Mouse (Mus musculus) MEL (cell line): ENCODE measurements around the gene Rhog. TPM values are rescaled to one million over a fixed set of nuclear protein-coding genes. Genes with fewer than 3 reads are reported as not detected.

Source experiments
- DNase-seq: peaks from one replicate; pipeline ENCODE4 v3.0.0; 2011; ENCODE audit warnings: low read depth, low spot score
- H3K27ac ChIP-seq: 2 replicates; pipeline ENCODE4 v1.5.1; 2012; ENCODE audit warnings: low read depth, mild to moderate bottlenecking, control low read depth, low read length, moderate library complexity; ENCODE audit not compliant: control insufficient read depth
- H3K27me3 ChIP-seq, 2 experiments: fragments of 150-350 bp in 1 of 2; sonication (generic) in 1 of 2; 2 replicates each; pipeline ENCODE4 v1.6.1; 2012; ENCODE audit warnings: low read length in 2 of 2, mild to moderate bottlenecking in 2 of 2, improper control_type of control experiment in 1 of 2, moderate library complexity in 1 of 2; ENCODE audit not compliant: insufficient read depth in 2 of 2, control insufficient read depth in 1 of 2
- H3K36me3 ChIP-seq, 2 experiments: 2 replicates each; pipeline ENCODE4 v1.6.1; 2012 to 2014; ENCODE audit warnings: low read length in 2 of 2, improper control_type of control experiment in 1 of 2, inconsistent platforms in 1 of 2, mild to moderate bottlenecking in 1 of 2; ENCODE audit not compliant: insufficient read depth in 2 of 2, control insufficient read depth in 1 of 2
- H3K4me1 ChIP-seq, 2 experiments: fragments of 150-350 bp in 1 of 2; sonication (generic) in 1 of 2; 2 replicates each; pipeline ENCODE4 v1.6.1; 2012; ENCODE audit warnings: low read length in 2 of 2, improper control_type of control experiment in 1 of 2, mild to moderate bottlenecking in 1 of 2; ENCODE audit not compliant: insufficient read depth in 2 of 2, control insufficient read depth in 1 of 2
- H3K4me3 ChIP-seq, 2 experiments: fragments of 150-350 bp in 1 of 2; sonication (generic) in 1 of 2; 2 replicates each; pipeline ENCODE4 v1.5.1; 2012; ENCODE audit warnings: low read depth in 2 of 2, low read length in 2 of 2, mild to moderate bottlenecking in 2 of 2, moderate library complexity in 2 of 2, control low read depth in 1 of 2, improper control_type of control experiment in 1 of 2; ENCODE audit not compliant: control insufficient read depth in 1 of 2, insufficient read depth in 1 of 2
- H3K79me2 ChIP-seq: 2 replicates; pipeline ENCODE4 v1.6.1; 2012; ENCODE audit warnings: mild to moderate bottlenecking, low read length, moderate library complexity; ENCODE audit not compliant: control insufficient read depth, poor library complexity, insufficient read depth
- H3K9ac ChIP-seq: 2 replicates; pipeline ENCODE4 v1.6.1; 2012; ENCODE audit warnings: low read depth, mild to moderate bottlenecking, control low read depth, low read length, moderate library complexity; ENCODE audit not compliant: control insufficient read depth, poor library complexity, severe bottlenecking
- H3K9me3 ChIP-seq: fragments of 150-350 bp; sonication (generic); replicated peaks from 2 replicates; pipeline ENCODE4 v1.6.1; 2012; ENCODE audit warnings: mild to moderate bottlenecking, low read length, improper control_type of control experiment, moderate library complexity; ENCODE audit not compliant: insufficient read depth
- BHLHE40 ChIP-seq: IDR thresholded peaks from 2 replicates; pipeline ENCODE4 v1.6.1; 2012; ENCODE audit warnings: low read depth, mild to moderate bottlenecking, inconsistent platforms, low read length, improper control_type of control experiment, borderline replicate concordance
- CHD1 ChIP-seq: IDR thresholded peaks from 2 replicates; pipeline ENCODE4 v1.6.1; 2012; ENCODE audit warnings: low read depth, mild to moderate bottlenecking, inconsistent platforms, low read length, improper control_type of control experiment
- CHD2 ChIP-seq: IDR thresholded peaks from 2 replicates; pipeline ENCODE4 v1.6.1; 2011; ENCODE audit warnings: low read length, improper control_type of control experiment
- CTCF ChIP-seq, 3 experiments: IDR thresholded peaks in 2 of 3; conservative IDR thresholded peaks in 1 of 3; 2 replicates each; pipeline ENCODE4 v1.5.1; 2011 to 2012; ENCODE audit warnings: low read length in 3 of 3, low read depth in 2 of 3, mild to moderate bottlenecking in 2 of 3, improper control_type of control experiment in 1 of 3, inconsistent platforms in 1 of 3, mixed read lengths in 1 of 3, moderate library complexity in 1 of 3; ENCODE audit not compliant: control insufficient read depth in 1 of 3, insufficient read depth in 1 of 3, poor library complexity in 1 of 3, severe bottlenecking in 1 of 3
- E2F4 ChIP-seq: IDR thresholded peaks from 2 replicates; pipeline ENCODE4 v1.6.1; 2011; ENCODE audit warnings: low read depth, low read length, improper control_type of control experiment, borderline replicate concordance
- ELF1 ChIP-seq: IDR thresholded peaks from 2 replicates; pipeline ENCODE4 v1.6.1; 2014; ENCODE audit warnings: low read depth, mild to moderate bottlenecking, inconsistent platforms, low read length, improper control_type of control experiment, moderate library complexity
- EP300 ChIP-seq, 2 experiments: IDR thresholded peaks; 2 replicates each; pipeline ENCODE4 v1.6.1; 2011; ENCODE audit warnings: improper control_type of control experiment in 2 of 2, low read length in 2 of 2, low read depth in 1 of 2, mild to moderate bottlenecking in 1 of 2
- ETS1 ChIP-seq: IDR thresholded peaks from 2 replicates; pipeline ENCODE4 v1.6.1; 2012; ENCODE audit warnings: low read depth, mild to moderate bottlenecking, inconsistent platforms, low read length, improper control_type of control experiment, moderate library complexity
- GABPA ChIP-seq: IDR thresholded peaks from 2 replicates; pipeline ENCODE4 v1.6.1; 2012; ENCODE audit warnings: low read depth, mild to moderate bottlenecking, inconsistent platforms, low read length, improper control_type of control experiment, moderate library complexity
- GATA1 ChIP-seq: IDR thresholded peaks from 2 replicates; pipeline ENCODE4 v1.6.1; 2011; ENCODE audit warnings: low read depth, low read length, improper control_type of control experiment
- HCFC1 ChIP-seq: IDR thresholded peaks from 2 replicates; pipeline ENCODE4 v1.6.1; 2012; ENCODE audit warnings: low read depth, mild to moderate bottlenecking, inconsistent platforms, low read length, improper control_type of control experiment, moderate library complexity
- JUND ChIP-seq: IDR thresholded peaks from 2 replicates; pipeline ENCODE4 v1.6.1; 2011; ENCODE audit warnings: low read depth, mild to moderate bottlenecking, improper control_type of control experiment, low read length
- KAT2A ChIP-seq: conservative IDR thresholded peaks from 2 replicates; pipeline ENCODE4 v1.6.1; 2012; ENCODE audit warnings: low read depth, low read length, improper control_type of control experiment, inconsistent platforms
- MAFK ChIP-seq: IDR thresholded peaks from 2 replicates; pipeline ENCODE4 v1.6.1; 2011; ENCODE audit warnings: low read depth, mild to moderate bottlenecking, low read length, improper control_type of control experiment, borderline replicate concordance
- MAX ChIP-seq: IDR thresholded peaks from 2 replicates; pipeline ENCODE4 v1.6.1; 2011; ENCODE audit warnings: low read length, improper control_type of control experiment
- MAZ ChIP-seq: IDR thresholded peaks from 2 replicates; pipeline ENCODE4 v1.6.1; 2012; ENCODE audit warnings: low read depth, mild to moderate bottlenecking, inconsistent platforms, low read length, improper control_type of control experiment
- MEF2A ChIP-seq: IDR thresholded peaks from 2 replicates; pipeline ENCODE4 v1.6.1; 2014; ENCODE audit warnings: low read depth, mild to moderate bottlenecking, inconsistent platforms, low read length, improper control_type of control experiment; ENCODE audit not compliant: poor library complexity, insufficient replicate concordance, severe bottlenecking; ENCODE audit errors: extremely low read depth
- MYB ChIP-seq: IDR thresholded peaks from 2 replicates; pipeline ENCODE4 v1.6.1; 2011; ENCODE audit warnings: mild to moderate bottlenecking, low read depth, low read length, improper control_type of control experiment
- MYC ChIP-seq: IDR thresholded peaks from 2 replicates; pipeline ENCODE4 v1.6.1; 2011; ENCODE audit warnings: low read depth, mild to moderate bottlenecking, low read length, improper control_type of control experiment, moderate library complexity
- NELFE ChIP-seq: IDR thresholded peaks from 2 replicates; pipeline ENCODE4 v1.6.1; 2011; ENCODE audit warnings: low read depth, low read length, improper control_type of control experiment
- NRF1 ChIP-seq: IDR thresholded peaks from 2 replicates; pipeline ENCODE4 v1.6.1; 2014; ENCODE audit warnings: low read depth, mild to moderate bottlenecking, inconsistent platforms, low read length, improper control_type of control experiment, moderate library complexity; ENCODE audit not compliant: poor library complexity, insufficient read depth, severe bottlenecking
- POLR2A ChIP-seq, 2 experiments: IDR thresholded peaks; 2 replicates each; pipeline ENCODE4 v1.6.1; 2011 to 2012; ENCODE audit warnings: low read length in 2 of 2, mild to moderate bottlenecking in 2 of 2, control low read depth in 1 of 2, improper control_type of control experiment in 1 of 2, low read depth in 1 of 2, moderate library complexity in 1 of 2; ENCODE audit not compliant: control insufficient read depth in 1 of 2, insufficient read depth in 1 of 2, poor library complexity in 1 of 2
- POLR2AphosphoS5 ChIP-seq: IDR thresholded peaks from 2 replicates; pipeline ENCODE4 v1.6.1; 2012; ENCODE audit warnings: low read depth, borderline replicate concordance, mild to moderate bottlenecking, inconsistent platforms, low read length, moderate library complexity, mixed read lengths
- RAD21 ChIP-seq: IDR thresholded peaks from 2 replicates; pipeline ENCODE4 v1.6.1; 2011; ENCODE audit warnings: mild to moderate bottlenecking, low read depth, low read length, improper control_type of control experiment
- RCOR1 ChIP-seq: IDR thresholded peaks from 2 replicates; pipeline ENCODE4 v1.6.1; 2012; ENCODE audit warnings: low read depth, mild to moderate bottlenecking, inconsistent platforms, low read length, improper control_type of control experiment
- SIN3A ChIP-seq: IDR thresholded peaks from 2 replicates; pipeline ENCODE4 v1.6.1; 2012; ENCODE audit warnings: low read length, improper control_type of control experiment, inconsistent platforms
- SMC3 ChIP-seq: IDR thresholded peaks from 2 replicates; pipeline ENCODE4 v1.6.1; 2011; ENCODE audit warnings: low read depth, low read length, improper control_type of control experiment
- TAL1 ChIP-seq: IDR thresholded peaks from 2 replicates; pipeline ENCODE4 v1.6.1; 2012; ENCODE audit warnings: mild to moderate bottlenecking, inconsistent platforms, low read length, moderate library complexity, mixed read lengths
- TBP ChIP-seq: IDR thresholded peaks from 2 replicates; pipeline ENCODE4 v1.8.0; 2011; ENCODE audit warnings: low read depth, low read length, improper control_type of control experiment
- TCF12 ChIP-seq: IDR thresholded peaks from 2 replicates; pipeline ENCODE4 v1.6.1; 2014; ENCODE audit warnings: low read depth, mild to moderate bottlenecking, inconsistent platforms, low read length, improper control_type of control experiment, moderate library complexity
- UBTF ChIP-seq: IDR thresholded peaks from 2 replicates; pipeline ENCODE4 v1.6.1; 2012; ENCODE audit warnings: low read depth, mild to moderate bottlenecking, inconsistent platforms, low read length, improper control_type of control experiment, moderate library complexity, borderline replicate concordance; ENCODE audit not compliant: insufficient read depth
- USF1 ChIP-seq: IDR thresholded peaks from 2 replicates; pipeline ENCODE4 v1.6.1; 2014; ENCODE audit warnings: low read depth, mild to moderate bottlenecking, inconsistent platforms, low read length, improper control_type of control experiment, moderate library complexity
- USF2 ChIP-seq, 2 experiments: IDR thresholded peaks; 2 replicates each; pipeline ENCODE4 v1.6.1; 2011 to 2012; ENCODE audit warnings: improper control_type of control experiment in 2 of 2, low read length in 2 of 2, borderline replicate concordance in 1 of 2, inconsistent platforms in 1 of 2, low read depth in 1 of 2, mild to moderate bottlenecking in 1 of 2; ENCODE audit not compliant: insufficient read depth in 1 of 2
- ZC3H11A ChIP-seq: IDR thresholded peaks from 2 replicates; pipeline ENCODE4 v1.6.1; 2012; ENCODE audit warnings: low read depth, mild to moderate bottlenecking, inconsistent platforms, low read length, improper control_type of control experiment
- ZKSCAN1 ChIP-seq: IDR thresholded peaks from 2 replicates; pipeline ENCODE4 v1.6.1; 2012; ENCODE audit warnings: low read depth, mild to moderate bottlenecking, inconsistent platforms, low read length, improper control_type of control experiment, moderate library complexity
- ZMIZ1 ChIP-seq: IDR thresholded peaks from 2 replicates; pipeline ENCODE4 v1.6.1; 2012; ENCODE audit warnings: low read depth, mild to moderate bottlenecking, inconsistent platforms, low read length, improper control_type of control experiment, moderate library complexity
- ZNF384 ChIP-seq: IDR thresholded peaks from 2 replicates; pipeline ENCODE4 v1.6.1; 2012; ENCODE audit warnings: low read depth, mild to moderate bottlenecking, inconsistent platforms, low read length, improper control_type of control experiment
- polyA plus RNA-seq, 2 experiments: library from polyadenylated mRNA; stranded (reverse) in 1 of 2; unstranded in 1 of 2; fragments of >175 nt in 1 of 2; fragments of >200 nt in 1 of 2; gene quantifications; 2 replicates each; pipeline versions ENCODE4 v1.2.1 to v1.2.4; 2012; ENCODE audit warnings: low replicate concordance in 2 of 2, low read depth in 1 of 2; ENCODE audit not compliant: insufficient read length in 2 of 2, insufficient read depth in 1 of 2, missing spikeins in 1 of 2
- total RNA-seq: library from RNA; depleted of rRNA; stranded (reverse); fragments of 300-350 nt; gene quantifications from 2 replicates; pipeline ENCODE4 v1.2.3, GENCODE M21; 2012

Gene Rhog
- total and polyA plus RNA-seq, 3 experiments = 24.1 to 425 (median 347) TPM

DNA sequence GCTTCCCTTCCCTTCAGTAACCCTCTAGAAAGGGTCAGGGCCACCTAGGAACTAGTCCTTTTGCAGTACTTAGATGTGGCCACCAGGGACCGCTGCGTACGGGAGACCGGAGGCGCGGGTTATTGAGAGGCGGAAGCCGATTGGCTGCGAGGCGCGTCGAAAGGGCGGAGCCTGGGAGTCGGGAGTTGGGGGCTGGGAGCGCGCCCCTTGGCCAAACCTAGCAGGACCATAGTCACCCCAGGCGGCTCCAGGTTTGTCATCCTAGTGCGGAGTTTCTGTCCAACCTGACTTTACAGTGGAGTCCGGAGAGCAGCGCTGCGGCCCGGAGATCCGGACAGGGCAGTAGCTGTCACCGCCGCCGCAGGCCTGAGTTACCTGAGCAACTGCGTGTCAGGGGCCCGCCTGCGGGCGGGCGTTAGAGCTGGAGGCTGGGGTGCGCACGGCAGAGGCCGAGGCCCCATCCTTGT, 11.3 kb upstream of the Rhog start:
- H3K79me2 ChIP-seq = peaks cover 42% of the 10 kb centered on the region
- H3K9ac ChIP-seq = peak overlapping the region; percentile 92
- peak overlapping the region; percentile 80 to 99 for H3K4me3 ChIP-seq
- H3K27ac ChIP-seq = peak overlapping the region; percentile 95
- H3K27me3 ChIP-seq = no peaks in the 10 kb centered on the region
- peak; percentile 97 for DNase-seq
- peaks cover 0 to 33% of the 10 kb centered on the region in 2 experiments; a peak in 3 of 4 replicates for H3K36me3 ChIP-seq
- no peaks in the 10 kb centered on the region for H3K9me3 ChIP-seq
- peaks cover 4 to 27% of the 10 kb centered on the region in 2 experiments for H3K4me1 ChIP-seq
- TF ChIP-seq ETS1 = no peak
- TF ChIP-seq GATA1 = no peak
- TF ChIP-seq POLR2A (IDR thresholded peaks at IDR 0.05; ENCODE audit: control insufficient read depth in 1 of 2, insufficient read depth in 1 of 2, low read depth in 1 of 2, low read length in 2 of 2, poor library complexity in 1 of 2) = peak in 1 of 2 experiments; percentile 34; a peak in 3 of 4 replicates
- no peak for TF ChIP-seq RCOR1
- peak; percentile 28; the same call in 1 of the 2 replicates for TF ChIP-seq BHLHE40
- peak; percentile 53 for TF ChIP-seq ELF1
- peak; percentile 66 to 82 (median 80) for TF ChIP-seq CTCF (IDR thresholded peaks at IDR 0.05 in 2 of 3, conservative IDR thresholded peaks at IDR 0.05 in 1 of 3; ENCODE audit: control insufficient read depth in 1 of 3, insufficient read depth in 1 of 3, low read depth in 2 of 3, low read length in 3 of 3, poor library complexity in 1 of 3, severe bottlenecking in 1 of 3)
- no peak for TF ChIP-seq CHD1
- no peak for TF ChIP-seq MEF2A
- no peak for TF ChIP-seq TAL1
- TF ChIP-seq ZNF384 = no peak
- TF ChIP-seq MAFK = no peak
- no peak for TF ChIP-seq USF1
- TF ChIP-seq ZC3H11A = peak; percentile 49
- TF ChIP-seq TBP = no peak
- TF ChIP-seq MAZ = no peak
- no peak; the same call in 1 of the 2 replicates for TF ChIP-seq E2F4
- TF ChIP-seq MYB = no peak
- peak; percentile 2; the same call in 1 of the 2 replicates for TF ChIP-seq ZMIZ1
- peak; percentile 35; the same call in 1 of the 2 replicates for TF ChIP-seq HCFC1
- TF ChIP-seq NELFE = no peak; the same call in 1 of the 2 replicates
- peak; percentile 35; the same call in 1 of the 2 replicates for TF ChIP-seq CHD2
- no peak for TF ChIP-seq USF2 (IDR thresholded peaks at IDR 0.05; ENCODE audit: borderline replicate concordance in 1 of 2, insufficient read depth in 1 of 2, low read depth in 1 of 2, low read length in 2 of 2)
- TF ChIP-seq NRF1 = no peak
- no peak for TF ChIP-seq GABPA
- TF ChIP-seq RAD21 = peak; percentile 66
- TF ChIP-seq TCF12 = no peak
- TF ChIP-seq KAT2A = no peak
- TF ChIP-seq UBTF = no peak
- 0 out of 2 replicates have a peak, but pooled peaks have one; percentile 11 for TF ChIP-seq MAX
- 0 out of 2 replicates have a peak, but pooled peaks have one; percentile 20 for TF ChIP-seq MYC
- TF ChIP-seq ZKSCAN1 = no peak
- TF ChIP-seq SMC3 = peak; percentile 77
- 0 out of 2 replicates have a peak, but pooled peaks have one; percentile 11 for TF ChIP-seq SIN3A
- no peak for TF ChIP-seq JUND
- TF ChIP-seq EP300 (IDR thresholded peaks at IDR 0.05; ENCODE audit: low read depth in 1 of 2, low read length in 2 of 2) = no peak
- TF ChIP-seq POLR2AphosphoS5 = no peak
